Mouse (Mus musculus): ENCODE measurements around the gene Emilin2. TPM values are rescaled to one million over a fixed set of nuclear protein-coding genes. Genes with fewer than 3 reads are reported as not detected.
A peak's percentile ranks its signal among the peaks of the same experiment; 100 is the strongest.

The Emilin2 gene
- total and polyA plus RNA-seq, 3 experiments, result 37.2 to 43.5 (median 43.3) TPM

- WGBS, result 73% methylated on average over 10 of the region's 10 CpGs
- Histone ChIP-seq H3K36me3 (ENCODE audit: control insufficient read depth, insufficient read depth, low read length) (no peaks in the 10 kb centered on the region), H3K27ac (no peak overlapping the region), H3K9ac (ENCODE audit: low read depth, low read length) (no peak overlapping the region), H3K27me3 (ENCODE audit: control insufficient read depth, insufficient read depth, low read length) (no peaks in the 10 kb centered on the region), H3K4me3 (no peak overlapping the region), H3K79me2 (replicated peaks; ENCODE audit: control insufficient read depth, insufficient read depth, low read length) (no peaks in the 10 kb centered on the region), H3K4me1 (ENCODE audit: control insufficient read depth, insufficient read depth, low read length) (peaks cover 15% of the 10 kb centered on the region)
- DNase-seq, result no peak
- intact Hi-C loops (cut with DNase I), result no loop called here
- TF ChIP-seq CTCF (IDR thresholded peaks at IDR 0.05) (no peak), POLR2A (IDR thresholded peaks at IDR 0.05; ENCODE audit: insufficient read depth, low read depth, low read length) (no peak), EP300 (IDR thresholded peaks at IDR 0.05; ENCODE audit: insufficient read depth, low read depth, low read length) (no peak)
Observed at GRCm38 (mm10) chr17:71288808-71289548, 22.8 kb downstream of the Emilin2 start.

- TF ChIP-seq CTCF (IDR thresholded peaks at IDR 0.05), result no peak
- TF ChIP-seq EP300 (IDR thresholded peaks at IDR 0.05; ENCODE audit: insufficient read depth, low read depth, low read length), result no peak
- no peak for TF ChIP-seq POLR2A (IDR thresholded peaks at IDR 0.05; ENCODE audit: insufficient read depth, low read depth, low read length)
- WGBS, result 73% methylated on average over 11 of the region's 11 CpGs
- H3K36me3 ChIP-seq (ENCODE audit: control insufficient read depth, insufficient read depth, low read length), result no peaks in the 10 kb centered on the region
- H3K9ac ChIP-seq (ENCODE audit: low read depth, low read length), result no peak overlapping the region
- intact Hi-C loops (cut with DNase I), result no loop called here
- no peak overlapping the region for H3K27ac ChIP-seq
- H3K27me3 ChIP-seq (ENCODE audit: control insufficient read depth, insufficient read depth, low read length), result no peaks in the 10 kb centered on the region
- H3K4me1 ChIP-seq (ENCODE audit: control insufficient read depth, insufficient read depth, low read length), result peaks cover 17% of the 10 kb centered on the region
- peak in 1 of 2 experiments; percentile 54 for DNase-seq
- H3K79me2 ChIP-seq (replicated peaks; ENCODE audit: control insufficient read depth, insufficient read depth, low read length), result no peaks in the 10 kb centered on the region
- no peak overlapping the region for H3K4me3 ChIP-seq
Observed at GRCm38 (mm10) chr17:71288145-71288758, 23.5 kb downstream of the Emilin2 start.

DNA sequence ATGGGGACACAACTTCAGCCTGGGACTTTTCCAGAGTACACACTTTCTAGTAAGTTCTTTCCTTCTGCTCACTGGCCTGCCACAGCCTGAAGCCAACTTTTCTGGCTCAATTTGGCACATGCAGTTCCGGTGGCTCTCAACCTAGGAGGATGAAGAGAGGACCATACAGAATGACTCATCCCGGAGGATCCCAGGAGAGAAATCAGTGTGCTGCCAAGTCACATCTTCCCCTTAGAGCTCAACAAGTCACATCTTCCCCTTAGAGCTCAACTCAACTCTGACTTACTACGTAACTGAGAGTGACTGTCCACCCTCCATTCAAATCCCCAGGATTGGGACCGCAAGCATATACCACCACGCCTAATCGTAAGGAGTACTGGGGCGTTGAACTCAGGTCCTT is 24.2 kb downstream of the Emilin2 start:
- Histone ChIP-seq H3K4me3 (no peak overlapping the region), H3K36me3 (ENCODE audit: control insufficient read depth, insufficient read depth, low read length) (no peaks in the 10 kb centered on the region), H3K4me1 (ENCODE audit: control insufficient read depth, insufficient read depth, low read length) (peaks cover 17% of the 10 kb centered on the region), H3K27ac (no peak overlapping the region), H3K79me2 (replicated peaks; ENCODE audit: control insufficient read depth, insufficient read depth, low read length) (no peaks in the 10 kb centered on the region), H3K9ac (ENCODE audit: low read depth, low read length) (no peak overlapping the region), H3K27me3 (ENCODE audit: control insufficient read depth, insufficient read depth, low read length) (no peaks in the 10 kb centered on the region)
- DNase-seq, result no peak
- TF ChIP-seq POLR2A (IDR thresholded peaks at IDR 0.05; ENCODE audit: insufficient read depth, low read depth, low read length) (no peak), CTCF (IDR thresholded peaks at IDR 0.05) (no peak), EP300 (IDR thresholded peaks at IDR 0.05; ENCODE audit: insufficient read depth, low read depth, low read length) (no peak)
- WGBS, result 84% methylated on average over 7 of the region's 7 CpGs
- intact Hi-C loops (cut with DNase I), result no loop called here

DNA sequence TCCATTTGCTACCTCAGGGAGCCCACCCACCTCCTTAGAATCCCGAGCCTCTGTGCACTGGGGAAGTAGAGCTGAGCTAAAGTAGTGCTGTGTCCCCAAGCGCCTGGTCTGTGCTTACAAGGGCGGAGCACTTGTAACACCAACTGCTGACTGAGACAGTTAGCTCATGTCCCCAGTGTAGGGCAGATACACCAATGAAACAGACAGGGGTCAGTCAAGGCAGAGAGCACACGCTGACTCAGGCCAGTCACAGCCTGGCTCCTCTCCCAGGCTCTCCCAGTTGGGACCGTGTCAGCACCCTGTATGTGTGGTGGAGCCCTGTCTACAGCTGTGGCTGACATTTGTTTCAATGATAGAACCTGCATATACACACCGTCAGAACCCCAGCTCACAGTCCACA is 25.8 kb downstream of the Emilin2 start:
- no peaks in the 10 kb centered on the region for H3K36me3 ChIP-seq (ENCODE audit: control insufficient read depth, insufficient read depth, low read length)
- H3K27me3 ChIP-seq (ENCODE audit: control insufficient read depth, insufficient read depth, low read length), result no peaks in the 10 kb centered on the region
- no peaks in the 10 kb centered on the region for H3K79me2 ChIP-seq (replicated peaks; ENCODE audit: control insufficient read depth, insufficient read depth, low read length)
- 42% methylated on average over 6 of the region's 6 CpGs for WGBS
- no peak overlapping the region for H3K9ac ChIP-seq (ENCODE audit: low read depth, low read length)
- TF ChIP-seq POLR2A (IDR thresholded peaks at IDR 0.05; ENCODE audit: insufficient read depth, low read depth, low read length) (no peak), EP300 (IDR thresholded peaks at IDR 0.05; ENCODE audit: insufficient read depth, low read depth, low read length) (peak; percentile 97), CTCF (IDR thresholded peaks at IDR 0.05) (peak; percentile 43)
- peaks cover 15% of the 10 kb centered on the region for H3K4me1 ChIP-seq (ENCODE audit: control insufficient read depth, insufficient read depth, low read length)
- no peak overlapping the region for H3K4me3 ChIP-seq
- intact Hi-C loops (cut with DNase I), result loop anchor here (1.0 kb wide), 2 partner anchors 18 to 35 kb away; no protein-coding TSS in a partner anchor
- peak; percentile 75 to 85 for DNase-seq
- H3K27ac ChIP-seq, result peak overlapping the region; percentile 53; the same call in 1 of the 2 replicates

DNA sequence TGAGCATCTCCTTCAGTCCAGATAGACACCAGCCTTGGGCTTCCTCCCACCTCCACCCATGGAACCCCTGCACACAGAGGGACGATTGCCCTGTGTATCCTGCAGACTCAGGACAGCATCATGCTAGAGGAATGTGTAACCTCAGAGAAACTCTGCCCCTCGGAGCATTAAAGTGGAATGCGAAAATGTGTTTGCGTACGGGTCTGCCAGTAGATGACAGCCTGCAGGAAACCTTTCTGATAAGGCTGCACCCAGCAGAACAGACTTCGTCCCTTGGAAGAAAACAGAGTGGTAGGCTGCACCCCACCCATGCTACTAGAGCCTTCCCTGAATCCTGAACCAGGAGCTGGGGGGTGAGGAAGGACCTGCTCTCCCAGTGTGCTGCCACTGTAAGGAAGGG is 26.9 kb downstream of the Emilin2 start:
- Histone ChIP-seq H3K4me3 (no peak overlapping the region), H3K36me3 (ENCODE audit: control insufficient read depth, insufficient read depth, low read length) (no peaks in the 10 kb centered on the region), H3K27ac (no peak overlapping the region; the same call in 1 of the 2 replicates), H3K4me1 (ENCODE audit: control insufficient read depth, insufficient read depth, low read length) (peaks cover 14% of the 10 kb centered on the region), H3K9ac (ENCODE audit: low read depth, low read length) (no peak overlapping the region), H3K27me3 (ENCODE audit: control insufficient read depth, insufficient read depth, low read length) (no peaks in the 10 kb centered on the region), H3K79me2 (replicated peaks; ENCODE audit: control insufficient read depth, insufficient read depth, low read length) (no peaks in the 10 kb centered on the region)
- no peak for TF ChIP-seq EP300 (IDR thresholded peaks at IDR 0.05; ENCODE audit: insufficient read depth, low read depth, low read length)
- TF ChIP-seq POLR2A (IDR thresholded peaks at IDR 0.05; ENCODE audit: insufficient read depth, low read depth, low read length), result no peak
- TF ChIP-seq CTCF (IDR thresholded peaks at IDR 0.05), result no peak
- 13% methylated on average over 6 of the region's 6 CpGs for WGBS
- intact Hi-C loops (cut with DNase I), result no loop called here
- peak in 1 of 2 experiments; percentile 45 for DNase-seq

DNA sequence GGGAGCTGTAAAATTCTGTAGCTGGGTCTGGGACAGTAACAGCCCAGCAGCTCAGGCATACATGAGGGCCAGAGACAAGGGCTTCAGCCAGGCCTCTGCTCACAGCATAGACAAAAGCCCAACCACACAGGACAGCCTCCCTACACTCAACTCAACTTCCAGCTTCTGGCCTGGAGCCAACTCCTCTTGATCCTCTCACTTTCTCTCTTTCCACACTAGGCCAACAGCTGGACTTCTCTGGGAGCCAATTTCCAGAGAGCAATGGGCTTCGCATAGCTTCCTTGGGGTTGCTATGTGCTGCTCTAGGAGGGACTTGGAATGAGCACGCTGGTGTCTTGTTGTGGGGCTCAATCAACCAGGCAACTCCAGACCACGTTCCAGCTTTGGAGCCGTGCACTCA is 28.5 kb downstream of the Emilin2 start:
- DNase-seq, result peak; percentile 60 to 71
- intact Hi-C loops (cut with DNase I), result no loop called here
- TF ChIP-seq POLR2A (IDR thresholded peaks at IDR 0.05; ENCODE audit: insufficient read depth, low read depth, low read length) (no peak), CTCF (IDR thresholded peaks at IDR 0.05) (no peak), EP300 (IDR thresholded peaks at IDR 0.05; ENCODE audit: insufficient read depth, low read depth, low read length) (no peak)
- Histone ChIP-seq H3K27me3 (ENCODE audit: control insufficient read depth, insufficient read depth, low read length) (no peaks in the 10 kb centered on the region), H3K9ac (ENCODE audit: low read depth, low read length) (no peak overlapping the region), H3K4me1 (ENCODE audit: control insufficient read depth, insufficient read depth, low read length) (peaks cover 14% of the 10 kb centered on the region), H3K79me2 (replicated peaks; ENCODE audit: control insufficient read depth, insufficient read depth, low read length) (no peaks in the 10 kb centered on the region), H3K27ac (no peak overlapping the region), H3K4me3 (no peak overlapping the region), H3K36me3 (ENCODE audit: control insufficient read depth, insufficient read depth, low read length) (no peaks in the 10 kb centered on the region)
- WGBS, result 41% methylated on average over 4 of the region's 4 CpGs
